Mouse (Mus musculus): Measurements from ENCODE around the gene E130309D02Rik. TPM values are rescaled to one million over a fixed set of nuclear protein-coding genes. Genes with fewer than 3 reads are reported as not detected.

E130309D02Rik gene
- polyA plus RNA-seq, 1 experiment = 24.9 TPM

- Histone ChIP-seq H3K27me3 (ENCODE audit: control insufficient read depth, insufficient read depth, low read length) (no peaks in the 10 kb centered on the region), H3K27ac (ENCODE audit: insufficient read depth, low read length) (no peak overlapping the region), H3K36me3 (ENCODE audit: control insufficient read depth, insufficient read depth, low read length) (peaks cover 1% of the 10 kb centered on the region; the same call in 1 of the 2 replicates), H3K4me1 (ENCODE audit: control insufficient read depth, insufficient read depth, insufficient read length) (no peaks in the 10 kb centered on the region), H3K4me3 (ENCODE audit: extremely low read depth, insufficient read depth, insufficient read length) (no peak overlapping the region)
- no peak for DNase-seq (ENCODE audit: low read depth in 1 of 2, low spot score in 2 of 2)
- WGBS = 92% methylated on average over 10 of the region's 10 CpGs
- TF ChIP-seq POLR2A (IDR thresholded peaks at IDR 0.05; ENCODE audit: low read depth, low read length) (no peak), CTCF (IDR thresholded peaks at IDR 0.05; ENCODE audit: extremely low read depth, insufficient read depth, insufficient read length, insufficient replicate concordance) (no peak)
These were observed 50.5 kb downstream of the E130309D02Rik start for GRCm38 (mm10) chr5:143264689-143265088.

GRCm38 (mm10) chr5:143261636-143262035 is 53.5 kb downstream of the E130309D02Rik start:
- no peaks in the 10 kb centered on the region for H3K27me3 ChIP-seq (ENCODE audit: control insufficient read depth, insufficient read depth, low read length)
- WGBS = 93% methylated on average over 8 of the region's 8 CpGs
- TF ChIP-seq POLR2A (IDR thresholded peaks at IDR 0.05; ENCODE audit: low read depth, low read length) = no peak
- no peak for TF ChIP-seq CTCF (IDR thresholded peaks at IDR 0.05; ENCODE audit: extremely low read depth, insufficient read depth, insufficient read length, insufficient replicate concordance)
- no peak overlapping the region for H3K27ac ChIP-seq (ENCODE audit: insufficient read depth, low read length)
- H3K36me3 ChIP-seq (ENCODE audit: control insufficient read depth, insufficient read depth, low read length) = peaks cover 1% of the 10 kb centered on the region; the same call in 1 of the 2 replicates
- H3K4me1 ChIP-seq (ENCODE audit: control insufficient read depth, insufficient read depth, insufficient read length) = no peaks in the 10 kb centered on the region
- no peak for DNase-seq (ENCODE audit: low read depth in 1 of 2, low spot score in 2 of 2)
- no peak overlapping the region for H3K4me3 ChIP-seq (ENCODE audit: extremely low read depth, insufficient read depth, insufficient read length)

DNA sequence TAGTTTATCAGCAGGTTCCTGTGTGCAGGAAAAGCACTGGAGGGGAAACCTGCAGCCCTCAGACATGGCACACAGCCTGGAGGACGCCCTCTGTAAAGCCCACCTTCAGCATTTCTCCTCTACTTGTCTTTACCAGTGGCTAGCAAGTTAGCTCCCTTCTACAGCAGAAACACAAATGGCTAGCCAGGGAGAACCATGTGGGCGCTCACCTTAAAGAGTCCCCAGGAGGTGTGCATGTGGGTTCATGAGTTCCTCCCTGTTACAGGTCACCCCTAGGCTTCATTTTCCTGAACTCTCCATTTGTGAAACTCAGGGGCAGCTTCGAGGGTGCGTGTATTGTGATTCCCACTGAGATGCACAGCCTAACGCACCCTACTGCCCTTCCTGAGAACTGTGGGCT is 59.4 kb downstream of the E130309D02Rik start:
- H3K27ac ChIP-seq (ENCODE audit: insufficient read depth, low read length) = no peak overlapping the region
- H3K4me1 ChIP-seq (ENCODE audit: control insufficient read depth, insufficient read depth, insufficient read length) = peaks cover 16% of the 10 kb centered on the region; the same call in 1 of the 2 replicates
- TF ChIP-seq CTCF (IDR thresholded peaks at IDR 0.05; ENCODE audit: extremely low read depth, insufficient read depth, insufficient read length, insufficient replicate concordance) (no peak), POLR2A (IDR thresholded peaks at IDR 0.05; ENCODE audit: low read depth, low read length) (no peak)
- no peak for DNase-seq (ENCODE audit: low read depth in 1 of 2, low spot score in 2 of 2)
- H3K27me3 ChIP-seq (ENCODE audit: control insufficient read depth, insufficient read depth, low read length) = peaks cover 17% of the 10 kb centered on the region
- 92% methylated on average over 5 of the region's 5 CpGs for WGBS
- H3K36me3 ChIP-seq (ENCODE audit: control insufficient read depth, insufficient read depth, low read length) = peaks cover 6% of the 10 kb centered on the region; the same call in 1 of the 2 replicates
- H3K4me3 ChIP-seq (ENCODE audit: extremely low read depth, insufficient read depth, insufficient read length) = no peak overlapping the region

GRCm38 (mm10) chr5:143255131-143255519 is 60.0 kb downstream of the E130309D02Rik start:
- H3K4me1 ChIP-seq (ENCODE audit: control insufficient read depth, insufficient read depth, insufficient read length) = peaks cover 16% of the 10 kb centered on the region; the same call in 1 of the 2 replicates
- H3K4me3 ChIP-seq (ENCODE audit: extremely low read depth, insufficient read depth, insufficient read length) = no peak overlapping the region
- 30% methylated on average over 24 of the region's 24 CpGs for WGBS
- no peak overlapping the region for H3K27ac ChIP-seq (ENCODE audit: insufficient read depth, low read length)
- H3K27me3 ChIP-seq (ENCODE audit: control insufficient read depth, insufficient read depth, low read length) = peaks cover 17% of the 10 kb centered on the region
- DNase-seq (ENCODE audit: low read depth in 1 of 2, low spot score in 2 of 2) = no peak
- peaks cover 6% of the 10 kb centered on the region; the same call in 1 of the 2 replicates for H3K36me3 ChIP-seq (ENCODE audit: control insufficient read depth, insufficient read depth, low read length)
- TF ChIP-seq CTCF (IDR thresholded peaks at IDR 0.05; ENCODE audit: extremely low read depth, insufficient read depth, insufficient read length, insufficient replicate concordance) (no peak), POLR2A (IDR thresholded peaks at IDR 0.05; ENCODE audit: low read depth, low read length) (no peak)

DNA sequence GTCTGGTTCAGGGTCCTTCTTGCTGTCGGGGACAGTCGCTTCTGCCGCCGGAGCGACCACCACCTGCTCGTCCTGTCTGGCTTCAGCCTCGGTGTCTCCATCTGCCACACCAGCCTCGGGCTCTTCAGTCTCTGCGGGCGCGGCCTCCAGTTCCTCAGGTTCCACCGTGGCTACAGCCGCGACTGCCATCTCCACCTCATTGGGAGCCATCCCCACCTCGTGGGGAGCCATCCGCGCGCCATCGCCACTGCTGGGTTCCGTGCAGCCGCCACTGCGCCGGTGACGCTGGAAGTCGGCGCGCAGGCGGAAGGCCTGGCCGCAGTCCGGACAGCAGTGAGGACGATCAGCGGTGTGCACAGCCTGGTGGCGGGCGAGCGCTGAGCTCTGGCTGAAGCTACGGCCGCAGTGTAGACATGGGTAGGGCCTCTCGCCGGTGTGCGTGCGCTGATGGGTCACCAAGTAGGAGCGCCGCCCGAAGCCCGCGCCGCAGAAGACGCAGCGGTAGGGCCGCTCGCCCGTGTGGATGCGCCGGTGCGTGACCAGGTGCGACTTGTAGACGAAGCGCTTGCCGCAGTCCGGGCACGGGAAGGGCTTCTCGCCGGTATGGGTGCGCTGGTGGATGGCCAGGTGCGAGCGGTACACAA is 60.6 kb downstream of the E130309D02Rik start:
- Histone ChIP-seq H3K36me3 (ENCODE audit: control insufficient read depth, insufficient read depth, low read length) (peaks cover 6% of the 10 kb centered on the region; the same call in 1 of the 2 replicates), H3K27me3 (ENCODE audit: control insufficient read depth, insufficient read depth, low read length) (peaks cover 17% of the 10 kb centered on the region), H3K4me3 (ENCODE audit: extremely low read depth, insufficient read depth, insufficient read length) (no peak overlapping the region), H3K27ac (ENCODE audit: insufficient read depth, low read length) (no peak overlapping the region), H3K4me1 (ENCODE audit: control insufficient read depth, insufficient read depth, insufficient read length) (peaks cover 16% of the 10 kb centered on the region; the same call in 1 of the 2 replicates)
- 25% methylated on average over 66 of the region's 66 CpGs for WGBS
- no peak for DNase-seq (ENCODE audit: low read depth in 1 of 2, low spot score in 2 of 2)
- TF ChIP-seq CTCF (IDR thresholded peaks at IDR 0.05; ENCODE audit: extremely low read depth, insufficient read depth, insufficient read length, insufficient replicate concordance) (no peak), POLR2A (IDR thresholded peaks at IDR 0.05; ENCODE audit: low read depth, low read length) (no peak)

DNA sequence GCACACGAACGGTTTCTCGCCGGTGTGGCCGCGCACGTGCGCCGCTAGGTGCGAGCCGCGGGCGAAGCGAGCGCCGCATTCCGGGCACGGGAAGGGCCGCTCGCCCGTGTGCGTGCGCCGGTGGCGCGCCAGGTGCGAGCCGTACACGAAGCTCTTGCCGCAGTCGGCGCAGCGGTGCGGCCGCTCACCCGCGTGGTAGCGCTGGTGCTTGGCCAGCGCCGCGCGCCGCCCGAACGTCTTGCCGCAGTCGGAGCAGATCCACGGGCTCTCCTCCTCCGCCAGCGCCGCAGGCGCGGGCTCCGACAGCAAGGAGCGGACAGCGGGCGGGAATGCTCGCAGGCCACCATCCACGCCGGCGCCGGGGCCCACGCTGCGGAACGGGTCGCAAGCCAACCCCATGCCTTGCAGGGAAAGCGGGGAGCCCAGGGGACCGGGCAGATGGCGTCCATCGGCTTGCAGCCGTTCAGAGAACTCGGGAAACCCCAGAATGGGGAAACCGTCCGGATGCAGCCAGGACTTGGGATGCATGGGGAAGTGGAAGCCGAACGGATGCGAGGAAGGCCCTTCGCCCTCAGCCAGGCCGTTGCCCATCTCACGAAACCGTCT is 61.2 kb downstream of the E130309D02Rik start:
- TF ChIP-seq POLR2A (IDR thresholded peaks at IDR 0.05; ENCODE audit: low read depth, low read length) (no peak), CTCF (IDR thresholded peaks at IDR 0.05; ENCODE audit: extremely low read depth, insufficient read depth, insufficient read length, insufficient replicate concordance) (no peak)
- peak overlapping the region; percentile 1; the same call in 1 of the 2 replicates for H3K4me3 ChIP-seq (ENCODE audit: extremely low read depth, insufficient read depth, insufficient read length)
- H3K4me1 ChIP-seq (ENCODE audit: control insufficient read depth, insufficient read depth, insufficient read length) = peaks cover 16% of the 10 kb centered on the region; the same call in 1 of the 2 replicates
- DNase-seq (ENCODE audit: low read depth in 1 of 2, low spot score in 2 of 2) = no peak
- H3K36me3 ChIP-seq (ENCODE audit: control insufficient read depth, insufficient read depth, low read length) = peaks cover 6% of the 10 kb centered on the region; the same call in 1 of the 2 replicates
- no peak overlapping the region for H3K27ac ChIP-seq (ENCODE audit: insufficient read depth, low read length)
- peaks cover 17% of the 10 kb centered on the region for H3K27me3 ChIP-seq (ENCODE audit: control insufficient read depth, insufficient read depth, low read length)
- 18% methylated on average over 71 of the region's 81 CpGs for WGBS

Measured in spleen, adult 2 months (tissue).